Mouse (Mus musculus) C2C12 (cell line): ENCODE results near the gene Hfe.

Experiments used
- CTCF ChIP-seq: IDR thresholded peaks from one replicate; pipeline ENCODE4 v1.5.1; 2011; ENCODE audit not compliant: control insufficient read depth, insufficient read depth, insufficient read length
- MAX ChIP-seq: IDR thresholded peaks from one replicate; pipeline ENCODE4 v1.6.1; 2011; ENCODE audit warnings: mild to moderate bottlenecking, control low read depth
- USF1 ChIP-seq: IDR thresholded peaks from one replicate; pipeline ENCODE4 v1.6.1; 2011; ENCODE audit warnings: low read depth, mild to moderate bottlenecking, control low read depth, moderate library complexity

DNA sequence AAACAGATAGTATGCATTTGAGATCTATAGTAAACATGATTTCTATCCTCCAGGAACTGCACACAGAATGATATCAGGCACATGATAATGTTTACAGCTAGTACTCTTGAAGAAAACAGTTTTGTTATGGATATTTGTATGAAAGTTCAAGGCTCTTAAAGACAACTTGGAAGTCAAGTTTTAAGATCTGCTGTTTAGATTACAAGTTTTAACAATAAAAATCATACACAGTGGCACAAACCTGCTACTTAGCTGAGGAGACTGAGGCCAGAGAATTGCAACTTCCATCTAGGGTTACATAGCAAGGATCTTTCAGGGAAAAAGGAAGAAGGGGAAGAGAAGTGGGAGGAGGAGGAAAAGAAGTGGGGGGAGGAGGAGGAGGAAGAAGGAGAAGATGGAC is 44.3 kb upstream of the Hfe start:
- no peak for TF ChIP-seq CTCF
- no peak for TF ChIP-seq USF1
- no peak for TF ChIP-seq MAX
